Mouse (Mus musculus): ENCODE data around the gene Ncbp2.

Ncbp2 gene

DNA sequence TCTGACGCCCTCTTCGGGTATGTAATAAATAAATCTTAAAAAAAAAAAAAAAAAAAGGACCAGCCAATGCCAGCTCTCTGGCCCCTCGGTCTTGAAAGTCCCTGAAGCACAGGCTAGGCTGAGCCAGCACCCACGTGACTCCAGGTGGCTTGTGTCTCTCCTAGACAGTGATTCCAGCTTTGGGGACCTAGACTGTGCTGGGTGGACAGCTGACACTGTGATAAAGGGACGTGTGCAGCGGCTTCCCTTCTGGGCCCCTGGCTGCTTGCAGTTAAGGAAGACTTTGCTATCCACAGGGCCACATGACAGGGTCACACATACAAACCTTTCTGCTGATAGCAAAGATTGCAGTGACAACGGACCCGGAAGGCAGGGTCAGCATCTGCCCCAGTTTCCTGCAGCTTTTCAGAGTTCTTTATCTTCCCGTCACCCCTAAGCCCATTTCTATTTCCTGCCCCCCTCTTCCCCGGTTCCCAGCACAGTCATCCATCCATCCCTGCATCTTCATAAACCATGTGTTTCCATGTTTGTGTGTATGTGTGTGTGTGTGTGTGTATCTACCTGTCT lies 37.9 kb upstream of the Ncbp2 start:
- TF ChIP-seq CTCF (conservative IDR thresholded peaks at IDR 0.05; ENCODE audit: low read length), result no peak
- TF ChIP-seq NANOG (IDR thresholded peaks at IDR 0.05; ENCODE audit: borderline replicate concordance, low read length), result no peak
- TF ChIP-seq POU5F1 (IDR thresholded peaks at IDR 0.05; ENCODE audit: borderline replicate concordance, low read length), result no peak
- no peaks in the 10 kb centered on the region for H3K9me3 ChIP-seq (ENCODE audit: low read length)
- H3K4me1 ChIP-seq (replicated peaks; ENCODE audit: low read depth, low read length), result peaks cover 34% of the 10 kb centered on the region
- no peak overlapping the region for H3K4me3 ChIP-seq (replicated peaks; ENCODE audit: low read length)
- H3K27me3 ChIP-seq (ENCODE audit: insufficient read depth, low read length), result peaks cover 24% of the 10 kb centered on the region
- H3K36me3 ChIP-seq (ENCODE audit: insufficient read depth, low read length), result no peaks in the 10 kb centered on the region

DNA sequence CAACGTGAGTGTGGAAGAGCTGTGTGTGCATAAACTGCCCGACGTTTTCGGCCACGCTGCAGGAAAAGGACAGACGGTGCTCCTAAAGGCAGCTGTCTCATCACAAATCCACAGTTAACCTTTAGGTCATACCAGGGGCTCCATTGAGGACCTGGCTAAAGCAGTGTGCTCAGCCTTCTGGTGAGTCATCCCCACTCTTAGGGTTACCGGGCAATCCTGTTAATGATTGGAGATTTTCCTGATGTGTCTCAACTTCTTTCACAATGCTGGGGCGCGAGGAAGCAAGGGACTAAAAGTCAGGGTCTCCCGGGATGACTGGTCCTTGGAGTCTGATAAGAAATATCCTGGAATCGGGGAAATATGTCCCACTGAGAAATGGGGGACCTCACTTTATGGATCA lies 30.5 kb upstream of the Ncbp2 start:
- Histone ChIP-seq H3K36me3 (ENCODE audit: insufficient read depth, low read length) (no peaks in the 10 kb centered on the region), H3K4me1 (replicated peaks; ENCODE audit: low read depth, low read length) (peaks cover 7% of the 10 kb centered on the region), H3K4me3 (replicated peaks; ENCODE audit: low read length) (0 out of 2 replicates have a peak overlapping the region, but pooled peaks have one; percentile 46), H3K9me3 (ENCODE audit: low read length) (no peaks in the 10 kb centered on the region), H3K27me3 (ENCODE audit: insufficient read depth, low read length) (peaks cover 14% of the 10 kb centered on the region)
- TF ChIP-seq POU5F1 (IDR thresholded peaks at IDR 0.05; ENCODE audit: borderline replicate concordance, low read length), result no peak
- no peak for TF ChIP-seq CTCF (conservative IDR thresholded peaks at IDR 0.05; ENCODE audit: low read length)
- TF ChIP-seq NANOG (IDR thresholded peaks at IDR 0.05; ENCODE audit: borderline replicate concordance, low read length), result no peak

DNA sequence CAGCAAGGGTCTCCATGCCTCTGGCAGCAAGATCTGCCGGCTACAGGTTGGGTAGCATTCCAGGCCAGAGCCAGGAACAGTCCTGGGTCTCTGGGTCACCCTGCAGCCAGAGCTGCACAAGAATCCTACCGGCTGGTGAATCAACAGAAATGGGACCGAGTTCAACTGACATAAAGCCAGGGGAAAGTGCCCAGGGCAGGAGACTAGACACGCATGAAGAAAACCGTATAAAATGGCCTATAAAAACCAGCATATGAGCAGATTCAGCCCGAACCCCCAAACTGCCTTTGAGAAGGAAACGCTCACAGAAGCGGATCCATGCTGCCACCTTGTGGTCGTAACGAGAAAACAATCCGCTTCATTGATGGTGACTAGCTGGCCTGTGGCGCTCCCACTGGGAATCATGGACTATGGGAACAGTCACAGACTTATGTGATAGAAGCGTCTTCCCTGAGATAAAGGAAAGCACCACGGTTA lies 30.0 kb upstream of the Ncbp2 start:
- H3K36me3 ChIP-seq (ENCODE audit: insufficient read depth, low read length), result no peaks in the 10 kb centered on the region
- H3K4me1 ChIP-seq (replicated peaks; ENCODE audit: low read depth, low read length), result peaks cover 7% of the 10 kb centered on the region
- TF ChIP-seq NANOG (IDR thresholded peaks at IDR 0.05; ENCODE audit: borderline replicate concordance, low read length) (no peak), POU5F1 (IDR thresholded peaks at IDR 0.05; ENCODE audit: borderline replicate concordance, low read length) (no peak), CTCF (conservative IDR thresholded peaks at IDR 0.05; ENCODE audit: low read length) (peak; percentile 59)
- no peaks in the 10 kb centered on the region for H3K9me3 ChIP-seq (ENCODE audit: low read length)
- peaks cover 13% of the 10 kb centered on the region for H3K27me3 ChIP-seq (ENCODE audit: insufficient read depth, low read length)
- H3K4me3 ChIP-seq (replicated peaks; ENCODE audit: low read length), result 0 out of 2 replicates have a peak overlapping the region, but pooled peaks have one; percentile 46

DNA sequence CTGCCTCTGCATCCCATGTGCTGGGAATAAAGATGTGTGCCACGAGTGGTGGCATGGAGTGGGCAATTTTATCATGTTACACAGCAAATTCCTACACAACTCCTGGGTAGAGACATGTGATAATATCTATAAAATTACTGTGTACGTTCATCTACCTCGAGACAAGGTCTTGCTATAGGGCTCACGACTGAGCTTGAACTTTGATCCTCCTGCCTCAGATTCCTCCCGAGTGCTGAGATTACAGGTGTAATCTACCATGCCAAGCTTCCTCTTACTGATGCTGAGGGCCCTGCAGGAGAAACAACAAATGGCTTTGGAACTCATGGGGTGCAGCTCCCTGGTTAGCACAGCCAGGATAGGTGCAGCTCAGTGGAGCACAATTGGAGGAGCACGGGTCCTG lies 23.9 kb upstream of the Ncbp2 start:
- Histone ChIP-seq H3K4me1 (replicated peaks; ENCODE audit: low read depth, low read length) (peaks cover 40% of the 10 kb centered on the region), H3K4me3 (replicated peaks; ENCODE audit: low read length) (no peak overlapping the region), H3K27me3 (ENCODE audit: insufficient read depth, low read length) (peaks cover 11% of the 10 kb centered on the region), H3K36me3 (ENCODE audit: insufficient read depth, low read length) (no peaks in the 10 kb centered on the region), H3K9me3 (ENCODE audit: low read length) (no peaks in the 10 kb centered on the region)
- no peak for TF ChIP-seq POU5F1 (IDR thresholded peaks at IDR 0.05; ENCODE audit: borderline replicate concordance, low read length)
- no peak for TF ChIP-seq NANOG (IDR thresholded peaks at IDR 0.05; ENCODE audit: borderline replicate concordance, low read length)

DNA sequence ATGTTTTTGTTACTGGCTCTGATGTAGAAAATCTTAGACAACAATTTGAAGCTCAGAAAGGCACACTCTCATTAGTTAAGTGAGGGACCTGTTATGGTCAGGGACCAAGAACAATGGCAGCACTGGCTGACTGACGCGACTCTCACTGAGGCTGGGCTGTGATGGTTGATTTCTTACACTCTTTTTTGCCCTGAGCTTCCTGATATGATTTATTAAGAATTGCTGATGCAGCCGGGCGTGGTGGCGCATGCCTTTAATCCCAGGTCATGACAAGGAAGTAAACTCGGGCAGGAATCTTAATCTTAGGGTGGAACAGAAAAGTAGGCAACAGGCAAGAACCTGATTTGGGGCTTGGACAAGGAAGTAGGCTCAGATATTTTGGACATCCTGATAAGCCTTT lies 22.2 kb upstream of the Ncbp2 start:
- Histone ChIP-seq H3K4me1 (replicated peaks; ENCODE audit: low read depth, low read length) (peaks cover 51% of the 10 kb centered on the region), H3K9me3 (ENCODE audit: low read length) (no peaks in the 10 kb centered on the region), H3K36me3 (ENCODE audit: insufficient read depth, low read length) (no peaks in the 10 kb centered on the region), H3K4me3 (replicated peaks; ENCODE audit: low read length) (no peak overlapping the region), H3K27me3 (ENCODE audit: insufficient read depth, low read length) (peaks cover 23% of the 10 kb centered on the region)
- TF ChIP-seq CTCF (conservative IDR thresholded peaks at IDR 0.05; ENCODE audit: low read length), result no peak
- no peak for TF ChIP-seq POU5F1 (IDR thresholded peaks at IDR 0.05; ENCODE audit: borderline replicate concordance, low read length)
- no peak for TF ChIP-seq NANOG (IDR thresholded peaks at IDR 0.05; ENCODE audit: borderline replicate concordance, low read length)

DNA sequence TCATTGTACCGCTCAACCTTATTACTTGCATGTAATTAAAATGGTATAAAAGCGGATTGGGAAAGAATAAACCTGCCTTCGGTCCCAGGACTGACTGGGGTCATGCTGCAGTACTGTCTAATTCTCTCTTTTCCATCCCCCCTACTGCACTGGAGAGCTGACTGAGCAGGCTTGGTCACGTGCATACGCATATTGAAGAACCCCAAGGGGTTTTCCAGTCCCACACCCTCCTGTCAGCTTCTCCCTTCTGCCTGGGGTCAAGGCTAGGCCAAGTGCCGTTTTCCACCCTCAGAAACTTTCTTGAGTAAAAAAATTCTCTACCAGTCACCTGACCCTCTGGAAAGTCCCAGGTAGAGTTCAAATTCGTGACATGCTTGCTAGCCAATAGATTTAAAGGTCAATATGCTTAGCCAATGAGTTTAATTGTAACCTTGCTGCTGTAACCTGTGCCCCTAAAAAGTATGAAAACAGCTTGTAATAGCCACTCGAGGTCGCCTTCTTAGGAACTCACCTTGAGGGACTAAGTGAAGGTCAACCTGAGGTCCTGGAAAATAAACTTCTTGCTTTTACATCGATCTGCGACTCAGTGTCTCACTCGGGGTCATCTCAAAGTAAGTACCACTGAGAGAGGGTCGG lies 21.6 kb upstream of the Ncbp2 start:
- Histone ChIP-seq H3K4me3 (replicated peaks; ENCODE audit: low read length) (no peak overlapping the region), H3K9me3 (ENCODE audit: low read length) (no peaks in the 10 kb centered on the region), H3K27me3 (ENCODE audit: insufficient read depth, low read length) (peaks cover 27% of the 10 kb centered on the region), H3K36me3 (ENCODE audit: insufficient read depth, low read length) (no peaks in the 10 kb centered on the region), H3K4me1 (replicated peaks; ENCODE audit: low read depth, low read length) (peaks cover 57% of the 10 kb centered on the region)
- TF ChIP-seq POU5F1 (IDR thresholded peaks at IDR 0.05; ENCODE audit: borderline replicate concordance, low read length), result no peak
- no peak for TF ChIP-seq NANOG (IDR thresholded peaks at IDR 0.05; ENCODE audit: borderline replicate concordance, low read length)
- no peak for TF ChIP-seq CTCF (conservative IDR thresholded peaks at IDR 0.05; ENCODE audit: low read length)

DNA sequence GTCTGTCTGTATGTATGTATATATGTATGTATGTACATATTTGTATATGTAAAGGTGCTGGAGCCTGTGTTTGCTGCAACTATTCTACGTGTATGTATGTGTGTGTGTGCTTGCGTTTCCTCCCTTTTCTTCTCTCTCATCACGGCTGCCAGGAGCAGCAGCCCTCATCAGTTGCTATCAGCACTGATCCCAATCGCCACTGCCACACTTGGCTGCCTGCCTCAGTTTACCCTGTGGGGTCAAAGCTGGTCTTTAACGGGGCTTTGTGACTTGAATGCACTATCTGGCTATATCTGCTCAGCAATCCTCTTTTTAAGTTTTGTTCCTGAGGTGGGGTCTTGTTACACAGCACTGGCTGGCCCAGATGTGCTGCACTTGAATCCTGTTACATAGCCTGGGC lies 20.9 kb upstream of the Ncbp2 start:
- H3K4me3 ChIP-seq (replicated peaks; ENCODE audit: low read length), result no peak overlapping the region
- H3K9me3 ChIP-seq (ENCODE audit: low read length), result no peaks in the 10 kb centered on the region
- TF ChIP-seq NANOG (IDR thresholded peaks at IDR 0.05; ENCODE audit: borderline replicate concordance, low read length), result no peak
- no peak for TF ChIP-seq POU5F1 (IDR thresholded peaks at IDR 0.05; ENCODE audit: borderline replicate concordance, low read length)
- no peak for TF ChIP-seq CTCF (conservative IDR thresholded peaks at IDR 0.05; ENCODE audit: low read length)
- H3K4me1 ChIP-seq (replicated peaks; ENCODE audit: low read depth, low read length), result peaks cover 65% of the 10 kb centered on the region
- H3K27me3 ChIP-seq (ENCODE audit: insufficient read depth, low read length), result peaks cover 35% of the 10 kb centered on the region
- H3K36me3 ChIP-seq (ENCODE audit: insufficient read depth, low read length), result no peaks in the 10 kb centered on the region

DNA sequence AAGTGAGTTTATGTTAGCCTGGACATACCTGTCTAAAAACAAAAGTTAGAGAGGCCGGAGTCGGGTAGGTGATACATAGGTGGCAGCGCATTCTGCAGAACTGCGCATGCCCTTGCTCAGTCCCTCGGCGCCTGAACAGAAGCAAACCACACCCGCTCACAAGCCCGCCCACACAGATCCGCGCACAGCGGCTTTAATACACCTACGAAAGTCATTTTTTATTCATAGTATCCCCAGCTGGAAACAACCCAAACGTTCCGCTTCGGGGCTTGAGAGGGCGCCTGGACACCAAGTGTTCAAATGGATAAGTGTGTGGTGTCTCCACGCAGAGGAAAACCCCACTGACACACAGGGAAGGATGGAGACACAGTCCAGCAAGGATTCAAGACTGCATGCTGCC lies 17.0 kb upstream of the Ncbp2 start:
- Histone ChIP-seq H3K4me3 (replicated peaks; ENCODE audit: low read length) (peak overlapping the region; percentile 60), H3K4me1 (replicated peaks; ENCODE audit: low read depth, low read length) (peaks cover 84% of the 10 kb centered on the region), H3K36me3 (ENCODE audit: insufficient read depth, low read length) (no peaks in the 10 kb centered on the region), H3K27me3 (ENCODE audit: insufficient read depth, low read length) (peaks cover 59% of the 10 kb centered on the region), H3K9me3 (ENCODE audit: low read length) (no peaks in the 10 kb centered on the region)
- TF ChIP-seq POU5F1 (IDR thresholded peaks at IDR 0.05; ENCODE audit: borderline replicate concordance, low read length) (no peak), NANOG (IDR thresholded peaks at IDR 0.05; ENCODE audit: borderline replicate concordance, low read length) (no peak), CTCF (conservative IDR thresholded peaks at IDR 0.05; ENCODE audit: low read length) (no peak)

Data from E14TG2a.4 (cell line).